Mouse (Mus musculus): Measurements from ENCODE around the gene Pspc1.

- no peak for TF ChIP-seq HCFC1 (IDR thresholded peaks at IDR 0.05; ENCODE audit: borderline replicate concordance, insufficient read depth, low read length)
- TF ChIP-seq MAFK (IDR thresholded peaks at IDR 0.05; ENCODE audit: insufficient read depth, low read depth, low read length): no peak
Measured at GRCm38 (mm10) chr14:56824562-56824961, 46.4 kb upstream of the Pspc1 start.
